Mouse (Mus musculus): ENCODE data around the gene Hunk. TPM values are rescaled to one million over a fixed set of nuclear protein-coding genes. Genes with fewer than 3 reads are reported as not detected.

Hunk gene
- total RNA-seq, 2 experiments from 2014 or later, result 25.7 to 31.1 TPM

GRCm38 (mm10) chr16:90505252-90505651 is 119.4 kb downstream of the Hunk start:
- no peak for DNase-seq (ENCODE audit: low spot score in 2 of 2)
- Histone ChIP-seq H3K4me3 (no peak overlapping the region), H3K27ac (no peak overlapping the region)
- TF ChIP-seq CTCF (conservative IDR thresholded peaks at IDR 0.05), result no peak

- no peak for TF ChIP-seq CTCF (conservative IDR thresholded peaks at IDR 0.05)
- no peak overlapping the region for H3K4me3 ChIP-seq
- DNase-seq (ENCODE audit: low spot score in 2 of 2), result no peak
- H3K27ac ChIP-seq, result no peak overlapping the region
These were observed 119.9 kb downstream of the Hunk start for GRCm38 (mm10) chr16:90505680-90506079.

GRCm38 (mm10) chr16:90511551-90512296 is 125.9 kb downstream of the Hunk start:
- Histone ChIP-seq H3K27ac (peak overlapping the region; percentile 52; the same call in 1 of the 2 replicates), H3K4me3 (no peak overlapping the region)
- DNase-seq (ENCODE audit: low spot score in 2 of 2), result no peak
- TF ChIP-seq CTCF (conservative IDR thresholded peaks at IDR 0.05), result peak; percentile 48

GRCm38 (mm10) chr16:90517041-90517440 is 131.2 kb downstream of the Hunk start:
- no peak for DNase-seq (ENCODE audit: low spot score in 2 of 2)

GRCm38 (mm10) chr16:90518232-90518631 is 132.4 kb downstream of the Hunk start:
- peak in 1 of 2 experiments; percentile 58 for DNase-seq (ENCODE audit: low spot score in 2 of 2)
- Histone ChIP-seq H3K4me3 (no peak overlapping the region), H3K27ac (no peak overlapping the region)
- no peak for TF ChIP-seq CTCF (conservative IDR thresholded peaks at IDR 0.05)

More at GRCm38 (mm10) chr16:90517041-90517440, 131.2 kb downstream of the Hunk start:
- TF ChIP-seq CTCF (conservative IDR thresholded peaks at IDR 0.05), result no peak
- Histone ChIP-seq H3K4me3 (no peak overlapping the region), H3K27ac (no peak overlapping the region)

GRCm38 (mm10) chr16:90518732-90519295 is 133.0 kb downstream of the Hunk start:
- no peak overlapping the region for H3K27ac ChIP-seq
- DNase-seq (ENCODE audit: low spot score in 2 of 2), result no peak
- no peak overlapping the region for H3K4me3 ChIP-seq
- no peak for TF ChIP-seq CTCF (conservative IDR thresholded peaks at IDR 0.05)

GRCm38 (mm10) chr16:90521191-90521950 is 135.6 kb downstream of the Hunk start:
- DNase-seq (ENCODE audit: low spot score in 2 of 2), result peak in 1 of 2 experiments; percentile 41
- peak overlapping the region; percentile 80; the same call in 1 of the 2 replicates for H3K27ac ChIP-seq
- H3K4me3 ChIP-seq, result no peak overlapping the region
- no peak for TF ChIP-seq CTCF (conservative IDR thresholded peaks at IDR 0.05)

- peak overlapping the region; percentile 80 for H3K27ac ChIP-seq
- H3K4me3 ChIP-seq, result no peak overlapping the region
- TF ChIP-seq CTCF (conservative IDR thresholded peaks at IDR 0.05), result no peak
- DNase-seq (ENCODE audit: low spot score in 2 of 2), result no peak
These were observed 136.1 kb downstream of the Hunk start for GRCm38 (mm10) chr16:90521951-90522255.

GRCm38 (mm10) chr16:90522575-90522974 is 136.8 kb downstream of the Hunk start:
- H3K27ac ChIP-seq, result no peak overlapping the region; the same call in 1 of the 2 replicates

GRCm38 (mm10) chr16:90523373-90523772 is 137.6 kb downstream of the Hunk start:
- TF ChIP-seq CTCF (conservative IDR thresholded peaks at IDR 0.05), result no peak
- no peak overlapping the region for H3K27ac ChIP-seq
- no peak overlapping the region for H3K4me3 ChIP-seq
- DNase-seq (ENCODE audit: low spot score in 2 of 2), result no peak

More at GRCm38 (mm10) chr16:90522575-90522974, 136.8 kb downstream of the Hunk start:
- H3K4me3 ChIP-seq, result no peak overlapping the region
- DNase-seq (ENCODE audit: low spot score in 2 of 2), result no peak
- TF ChIP-seq CTCF (conservative IDR thresholded peaks at IDR 0.05), result no peak

- H3K4me3 ChIP-seq, result no peak overlapping the region
- no peak overlapping the region for H3K27ac ChIP-seq
- no peak for TF ChIP-seq CTCF (conservative IDR thresholded peaks at IDR 0.05)
- no peak for DNase-seq (ENCODE audit: low spot score in 2 of 2)
These were observed 138.1 kb downstream of the Hunk start for GRCm38 (mm10) chr16:90523894-90524293.

- no peak overlapping the region for H3K27ac ChIP-seq
- no peak overlapping the region for H3K4me3 ChIP-seq
- no peak for TF ChIP-seq CTCF (conservative IDR thresholded peaks at IDR 0.05)
- no peak for DNase-seq (ENCODE audit: low spot score in 2 of 2)
These were observed 138.6 kb downstream of the Hunk start for GRCm38 (mm10) chr16:90524393-90524792.

- DNase-seq (ENCODE audit: low spot score in 2 of 2), result no peak
- Histone ChIP-seq H3K4me3 (no peak overlapping the region), H3K27ac (no peak overlapping the region)
- TF ChIP-seq CTCF (conservative IDR thresholded peaks at IDR 0.05), result no peak
These were observed 147.4 kb downstream of the Hunk start for GRCm38 (mm10) chr16:90533119-90533673.

All from layer of hippocampus, adult 2 months (tissue).